Mouse (Mus musculus) ES-CJ7 (cell line): ENCODE measurements around the gene Rbck1.

Source experiments
- DNase-seq: peaks from one replicate; pipeline ENCODE4 v3.0.0; 2011; ENCODE audit warnings: low read depth, low spot score

Gene Rbck1

DNA sequence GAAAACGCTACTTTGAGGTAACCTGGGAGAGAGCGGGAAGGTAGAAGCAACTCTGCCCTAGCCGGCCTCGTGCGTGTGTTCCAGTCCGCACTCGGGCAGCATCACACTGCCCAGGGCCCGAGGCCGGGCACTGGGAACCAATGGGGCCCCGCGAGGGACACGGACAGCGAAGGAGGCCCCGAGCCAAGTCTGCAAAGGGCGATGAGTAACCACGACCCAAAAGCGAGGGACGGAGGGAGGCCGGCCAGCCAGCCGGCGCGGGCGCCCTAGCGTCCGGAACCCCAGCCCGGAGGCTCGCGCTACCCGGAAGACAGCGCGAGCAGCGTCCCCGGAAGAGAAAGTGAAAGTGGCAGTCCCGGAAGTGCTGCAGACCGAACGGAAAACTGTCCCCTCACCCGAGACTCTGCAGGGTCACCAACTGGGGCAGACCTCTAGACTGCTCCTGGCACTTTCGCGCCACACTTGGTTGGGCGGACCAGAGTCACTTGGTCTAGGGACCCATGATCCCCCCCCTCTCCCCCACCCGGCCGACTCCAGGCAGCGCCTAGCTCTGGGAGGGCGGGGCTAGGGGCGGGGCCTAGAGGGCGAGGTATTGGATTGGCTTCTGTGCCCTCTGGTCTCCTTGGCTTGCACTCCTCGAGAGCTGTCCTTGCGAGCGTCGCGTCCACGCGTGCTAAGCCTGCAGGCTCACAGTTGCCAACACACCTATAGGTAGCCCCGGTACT, at the start of gene Rbck1:
TSS of gene Rbck1 (minus strand) at position 553 of the 725 bp plus-strand sequence.
- DNase-seq = peak; percentile 95

GRCm38 (mm10) chr2:152376345-152376741, 43.9 kb upstream of the Rbck1 start, which contains the start of gene Nrsn2:
Gene Nrsn2, minus strand, starts transcription at chr2:152376638.
- DNase-seq = peak; percentile 59

GRCm38 (mm10) chr2:152375652-152376344, 43.3 kb upstream of the Rbck1 start:
- peak; percentile 98 for DNase-seq

DNA sequence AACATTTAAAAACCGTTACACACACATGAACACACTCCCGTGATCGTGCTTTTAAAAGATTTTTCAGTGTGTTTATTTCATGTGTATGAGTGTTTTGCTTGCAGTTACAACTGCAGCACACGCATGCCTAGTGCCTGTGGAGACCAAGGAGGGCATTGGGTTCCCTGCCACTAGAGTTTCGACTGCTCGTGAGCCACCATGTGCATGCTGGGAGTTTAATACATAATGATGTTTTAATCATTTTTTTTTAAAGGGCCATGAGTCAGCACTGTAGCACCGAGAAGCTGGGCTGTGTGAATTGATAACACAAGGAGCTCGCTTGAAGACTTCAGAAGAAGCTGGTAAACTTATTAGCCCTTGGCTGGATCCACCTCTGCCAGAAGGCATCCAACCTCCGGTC, 41.1 kb upstream of the Rbck1 start:
- DNase-seq = no peak

DNA sequence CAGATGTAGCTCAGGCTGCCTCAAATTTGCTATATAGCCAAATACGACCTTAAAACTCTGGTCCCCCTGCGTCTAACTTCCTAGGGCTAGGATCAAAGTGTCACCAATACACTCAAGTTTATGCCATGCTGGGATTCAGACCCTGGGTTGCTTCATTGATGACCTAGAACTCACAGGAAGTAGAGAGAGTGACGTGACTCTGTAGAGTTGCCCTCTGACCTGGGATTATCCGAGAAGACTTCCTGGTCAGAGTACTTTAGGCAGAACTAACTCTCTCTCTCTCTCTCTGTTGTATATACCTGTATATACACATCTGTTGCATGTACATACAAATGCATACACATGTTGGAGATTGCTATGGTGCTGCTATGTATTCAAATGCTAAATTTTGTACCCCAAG, 40.2 kb upstream of the Rbck1 start:
- DNase-seq = no peak

DNA sequence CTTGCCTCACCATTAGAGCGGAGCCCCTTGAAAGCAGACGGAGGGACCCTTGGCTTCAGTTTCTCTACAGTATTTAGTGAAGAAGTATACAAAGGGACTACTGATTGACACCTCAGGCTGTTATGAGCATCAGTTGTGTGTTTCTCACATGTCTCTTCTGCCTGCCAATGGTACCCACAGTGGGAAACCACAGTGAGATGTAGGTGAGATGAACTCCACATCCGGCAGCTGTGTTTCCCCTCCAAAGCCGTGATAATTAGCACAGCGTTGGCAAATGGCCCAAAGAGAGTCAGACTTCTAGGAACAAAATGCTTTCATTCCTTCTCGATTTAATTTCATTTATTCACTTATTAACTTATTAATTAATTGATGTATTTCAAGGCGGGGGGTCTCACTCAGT, 39.7 kb upstream of the Rbck1 start:
- no peak for DNase-seq

- peak; percentile 93 for DNase-seq
Observed at GRCm38 (mm10) chr2:152368532-152369140, 36.2 kb upstream of the Rbck1 start.

DNA sequence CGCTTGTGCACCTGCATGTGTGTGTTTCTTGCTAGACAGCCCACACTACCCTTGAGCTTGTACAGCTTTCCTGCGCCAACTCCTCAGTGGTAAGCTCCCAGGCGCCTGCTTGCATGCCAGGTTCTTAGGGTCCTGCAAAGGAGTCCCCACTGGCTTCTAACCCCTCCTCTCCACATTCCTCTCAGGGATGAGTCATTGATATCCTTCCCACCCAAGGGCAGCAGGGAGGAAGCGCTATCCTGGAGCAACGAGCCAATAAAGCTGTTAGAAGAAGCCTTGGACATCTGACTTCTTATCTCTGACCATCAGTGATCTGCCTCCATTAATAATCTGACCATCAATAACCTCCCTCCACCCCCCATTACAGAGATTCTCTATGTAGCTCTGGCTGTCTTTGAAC, 35.5 kb upstream of the Rbck1 start:
- no peak for DNase-seq

DNA sequence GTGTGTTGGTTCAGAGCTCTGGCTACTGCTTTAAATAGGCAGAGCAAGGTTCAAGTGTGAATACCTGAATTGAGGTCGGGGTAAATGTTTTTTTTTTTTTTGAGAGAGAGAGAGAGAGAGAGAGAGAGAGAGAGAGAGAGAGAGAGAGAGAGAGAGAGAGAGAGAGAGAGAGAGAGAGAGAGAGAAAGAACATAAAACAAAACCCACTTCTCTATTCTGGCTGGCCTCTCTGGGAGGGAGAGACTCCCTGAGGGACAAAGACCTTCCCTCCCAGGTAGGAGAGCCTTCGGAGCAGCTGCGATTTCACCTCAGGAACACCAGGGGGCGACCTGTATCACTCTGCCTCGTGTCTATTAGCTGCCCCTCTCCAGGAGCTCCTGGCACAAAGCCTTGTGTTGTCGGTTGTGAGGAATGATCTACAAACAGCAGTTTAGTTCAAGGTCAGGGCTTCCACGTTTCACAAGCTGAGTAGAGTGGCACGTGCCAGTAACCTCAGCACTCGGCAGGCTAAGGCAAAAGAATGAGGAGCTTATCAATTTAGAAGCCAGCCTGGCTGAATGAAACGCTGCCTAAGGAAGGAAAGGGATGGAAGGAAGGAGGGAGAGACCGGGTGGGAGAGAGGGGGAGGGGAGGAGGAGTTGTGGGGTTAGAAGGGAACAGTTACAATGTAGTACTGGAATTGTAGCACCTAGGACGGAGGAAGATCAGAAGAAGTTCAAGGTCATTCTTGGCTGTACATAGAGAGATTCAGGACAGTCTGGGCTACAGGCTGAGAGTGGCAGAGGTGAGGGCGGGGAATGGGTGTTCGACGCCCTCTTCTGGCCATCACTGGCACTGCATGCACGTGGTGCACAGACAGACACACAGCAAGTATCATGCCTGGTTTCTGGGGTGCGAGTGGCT, 31.0 kb upstream of the Rbck1 start:
- DNase-seq = peak; percentile 94

DNA sequence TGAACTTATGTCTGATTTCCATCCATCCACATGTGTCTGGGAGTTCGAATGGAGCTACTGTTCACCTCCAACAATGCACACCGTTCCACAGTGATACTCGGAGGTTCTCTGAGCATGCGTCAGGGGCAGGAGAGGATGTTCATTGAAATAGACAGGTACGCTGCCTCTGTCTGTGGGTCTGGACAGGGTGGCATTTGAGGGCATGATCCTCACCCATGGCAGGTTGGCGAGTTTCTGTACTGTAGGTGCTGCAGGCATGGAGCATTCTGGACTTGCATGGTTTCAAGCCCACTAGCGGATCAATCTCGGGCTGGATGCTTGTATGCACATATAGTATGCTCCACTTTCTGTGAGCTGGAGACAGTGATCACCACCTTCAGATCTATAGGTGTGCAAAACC, 28.7 kb upstream of the Rbck1 start:
- no peak for DNase-seq

- no peak for DNase-seq
Observed at GRCm38 (mm10) chr2:152360271-152360775, 27.9 kb upstream of the Rbck1 start.

DNA sequence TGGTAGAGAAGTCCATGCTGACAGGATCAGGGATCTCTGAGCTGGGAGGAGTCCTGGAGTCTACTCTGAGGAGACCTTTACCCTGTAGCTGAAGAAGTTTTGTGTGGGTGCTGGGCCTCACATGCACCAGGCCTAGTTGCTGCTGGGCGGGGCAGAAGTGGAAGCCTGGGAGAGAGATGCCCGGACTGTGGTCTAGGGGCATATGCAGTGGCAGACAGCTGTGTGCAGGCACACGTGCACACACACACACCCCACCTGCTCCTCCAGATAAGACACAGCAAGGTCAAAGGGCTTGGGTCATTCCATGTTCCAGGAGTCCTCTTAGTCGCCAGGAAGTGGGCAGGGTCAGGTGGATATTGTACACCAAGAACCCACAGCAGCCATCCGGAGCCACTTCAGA, 27.2 kb upstream of the Rbck1 start:
- DNase-seq = no peak

DNA sequence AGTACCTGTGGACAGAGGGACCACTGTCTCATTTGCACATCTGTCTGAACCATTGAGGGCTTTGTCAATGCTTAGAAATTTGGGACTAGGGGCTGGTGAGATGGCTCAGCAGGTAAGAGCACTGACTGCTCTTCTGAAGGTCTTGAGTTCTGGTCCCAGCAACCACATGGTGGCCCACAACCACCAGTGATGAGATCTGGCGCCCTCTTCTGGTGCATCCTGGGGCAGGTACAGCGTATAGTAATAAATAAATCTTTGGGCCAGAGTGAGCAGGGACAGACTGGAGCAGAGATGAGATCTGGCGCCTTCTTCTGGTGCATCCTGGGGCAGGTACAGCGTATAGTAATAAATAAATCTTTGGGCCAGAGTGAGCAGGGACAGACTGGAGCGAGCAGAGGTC, 26.5 kb upstream of the Rbck1 start:
- DNase-seq = peak; percentile 69

DNA sequence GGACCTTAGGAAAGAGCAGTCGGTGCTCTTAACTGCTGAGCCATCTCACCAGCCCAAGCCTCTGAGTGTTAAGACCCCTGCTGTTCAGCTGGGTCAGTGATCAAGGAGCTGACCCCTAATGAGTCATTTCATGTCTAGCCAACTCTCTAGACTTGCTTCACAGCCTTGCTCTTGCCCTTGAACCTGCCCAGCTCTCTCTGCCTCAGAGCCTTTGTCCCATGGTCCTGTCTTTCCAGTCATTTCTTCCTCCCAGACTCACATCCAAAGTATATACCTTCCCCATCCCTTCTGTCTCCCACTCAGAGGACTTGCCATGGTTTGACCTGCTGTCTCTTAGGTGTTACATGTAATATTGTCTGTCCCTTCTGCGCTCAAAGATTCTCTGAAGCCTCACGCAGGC, 24.8 kb upstream of the Rbck1 start:
- DNase-seq = no peak

GRCm38 (mm10) chr2:152349842-152350540, 17.5 kb upstream of the Rbck1 start:
- peak; percentile 94 for DNase-seq

GRCm38 (mm10) chr2:152349205-152349604, 16.8 kb upstream of the Rbck1 start:
- peak; percentile 81 for DNase-seq

DNA sequence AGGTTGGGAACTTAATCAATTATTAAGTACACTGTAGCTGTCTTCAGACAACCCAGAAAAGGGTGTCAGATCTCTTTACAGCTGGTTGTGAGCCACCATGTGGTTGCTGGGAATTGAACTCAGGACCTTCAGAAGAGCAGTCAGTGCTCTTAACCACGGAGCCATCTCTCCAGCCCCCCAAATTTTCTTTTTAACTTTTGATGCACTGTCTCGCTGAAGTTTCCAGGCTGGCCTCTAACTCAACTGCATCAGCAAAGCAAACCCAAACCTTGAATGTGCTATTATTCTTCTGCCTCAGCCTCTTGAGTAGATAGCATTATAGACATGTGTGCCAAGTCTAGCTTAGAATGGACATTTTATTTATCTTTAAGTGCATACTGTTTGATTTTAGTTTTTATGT, 15.3 kb upstream of the Rbck1 start:
- no peak for DNase-seq

DNA sequence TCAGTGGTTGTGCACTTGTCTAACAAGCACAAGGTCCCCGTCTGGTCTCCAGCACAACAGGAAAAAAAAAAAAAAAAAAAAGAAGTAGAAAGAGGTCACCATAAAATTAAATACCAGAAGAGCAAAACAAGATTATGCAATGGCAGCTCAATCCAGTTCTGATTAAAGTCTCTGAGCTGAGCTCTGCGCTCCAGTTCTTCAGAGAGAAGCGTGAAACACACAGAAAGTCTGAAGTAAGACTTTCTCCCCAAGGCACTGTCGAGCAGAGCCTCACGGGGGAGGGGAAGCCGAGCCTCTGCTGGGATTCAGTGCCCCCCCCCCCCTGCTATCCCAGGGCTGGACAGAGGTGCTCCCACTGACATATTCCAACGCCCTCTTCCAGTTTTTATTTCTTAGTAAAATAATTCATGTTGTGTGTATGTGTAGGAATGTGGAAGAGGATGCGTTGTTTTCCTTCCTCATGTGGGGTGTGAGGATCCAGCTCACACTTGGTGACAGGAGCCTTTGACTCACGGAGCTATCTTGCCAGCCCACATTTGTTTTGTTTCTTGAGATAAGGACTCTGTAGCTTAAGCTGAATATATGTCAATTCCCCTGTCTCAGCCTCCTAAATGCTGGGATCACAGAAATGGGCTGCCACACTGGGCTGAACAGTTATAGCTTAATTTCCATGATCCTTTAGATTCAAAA, 14.5 kb upstream of the Rbck1 start:
- no peak for DNase-seq

GRCm38 (mm10) chr2:152345393-152345792, 12.9 kb upstream of the Rbck1 start:
- peak; percentile 82 for DNase-seq

GRCm38 (mm10) chr2:152344909-152345308, 12.5 kb upstream of the Rbck1 start:
- no peak for DNase-seq
